Mouse (Mus musculus): ENCODE measurements around the gene Unc13a. TPM values are rescaled to one million over a fixed set of nuclear protein-coding genes. Genes with fewer than 3 reads are reported as not detected.
A peak's percentile ranks its signal among the peaks of the same experiment; 100 is the strongest.

The Unc13a gene
- polyA plus RNA-seq (2012; fragmentation: generic; extraction: Trizol): 1.5 TPM
- long read RNA-seq, experiment 1: 0 reads
- long read RNA-seq, experiment 2: 0 reads

- H3K27me3 ChIP-seq (ENCODE audit: control insufficient read depth, insufficient read depth, insufficient read length): no peaks in the 10 kb centered on the region
- H3K36me3 ChIP-seq (ENCODE audit: control insufficient read depth, insufficient read depth): no peaks in the 10 kb centered on the region
- H3K79me3 ChIP-seq (ENCODE audit: low read depth): no peaks in the 10 kb centered on the region
- H3K79me2 ChIP-seq (ENCODE audit: control insufficient read depth, insufficient read depth): no peaks in the 10 kb centered on the region
- no peak for TF ChIP-seq FOSL1 (IDR thresholded peaks at IDR 0.05; ENCODE audit: insufficient read depth, low read length, poor library complexity, severe bottlenecking)
- TF ChIP-seq MYOD1 (IDR thresholded peaks at IDR 0.05; ENCODE audit: control insufficient read depth, insufficient read length, low read depth): no peak
- peak; percentile 26 for TF ChIP-seq USF1 (IDR thresholded peaks at IDR 0.05; ENCODE audit: low read depth)
- no peak for TF ChIP-seq MYOG (IDR thresholded peaks at IDR 0.05; ENCODE audit: control insufficient read depth, extremely low read depth, insufficient read length)
- no peak for TF ChIP-seq CEBPB (IDR thresholded peaks at IDR 0.05; ENCODE audit: low read depth)
- TF ChIP-seq CTCF (IDR thresholded peaks at IDR 0.05; ENCODE audit: control insufficient read depth, insufficient read depth, insufficient read length): no peak
- peak; percentile 37 for TF ChIP-seq MAX (IDR thresholded peaks at IDR 0.05)
- H3K4me3 ChIP-seq (ENCODE audit: insufficient read depth, poor library complexity, severe bottlenecking): peak within 1 kb of the TSS; percentile 32
- H3ac ChIP-seq (ENCODE audit: control insufficient read depth, insufficient read length, low read depth): peak within 1 kb of the TSS; percentile 1
These were observed at the start of gene Unc13a for GRCm38 (mm10) chr8:71671549-71671965. TSS of gene Unc13a (minus strand) at chr8:71671757.

GRCm38 (mm10) chr8:71719928-71720457 lies 48.4 kb upstream of the Unc13a start:
- Histone ChIP-seq H3K79me3 (ENCODE audit: low read depth) (no peaks in the 10 kb centered on the region), H3K4me3 (ENCODE audit: insufficient read depth, poor library complexity, severe bottlenecking) (no peak overlapping the region), H3K36me3 (ENCODE audit: control insufficient read depth, insufficient read depth) (no peaks in the 10 kb centered on the region), H3K27me3 (ENCODE audit: control insufficient read depth, insufficient read depth, insufficient read length) (peaks cover 70% of the 10 kb centered on the region), H3K79me2 (ENCODE audit: control insufficient read depth, insufficient read depth) (no peaks in the 10 kb centered on the region), H3ac (ENCODE audit: control insufficient read depth, insufficient read length, low read depth) (no peak overlapping the region)
- no peak for TF ChIP-seq MAX (IDR thresholded peaks at IDR 0.05)

DNA sequence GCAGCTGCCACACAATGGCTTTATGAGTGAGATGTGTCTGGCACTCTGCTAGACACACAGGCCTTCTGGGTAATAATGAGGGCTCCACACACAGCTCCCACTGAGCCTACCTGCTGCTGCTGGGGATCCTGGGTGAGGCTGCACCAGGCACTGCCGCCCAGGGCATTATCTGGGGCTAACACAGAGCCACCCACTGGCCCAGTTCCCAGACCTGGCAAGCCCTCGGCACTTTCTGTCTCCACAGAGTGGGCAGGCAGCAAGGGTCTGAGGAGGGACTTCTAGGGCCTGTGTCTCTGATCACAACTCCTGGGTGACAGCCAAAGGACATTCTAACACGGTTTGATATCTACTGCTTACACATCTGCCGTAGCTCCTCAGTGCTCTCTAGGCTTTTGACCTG lies 47.7 kb upstream of the Unc13a start:
- peaks cover 71% of the 10 kb centered on the region for H3K27me3 ChIP-seq (ENCODE audit: control insufficient read depth, insufficient read depth, insufficient read length)
- no peaks in the 10 kb centered on the region for H3K36me3 ChIP-seq (ENCODE audit: control insufficient read depth, insufficient read depth)
- H3K4me3 ChIP-seq (ENCODE audit: insufficient read depth, poor library complexity, severe bottlenecking): no peak overlapping the region
- TF ChIP-seq CEBPB (IDR thresholded peaks at IDR 0.05; ENCODE audit: low read depth) (no peak), MYOD1 (IDR thresholded peaks at IDR 0.05; ENCODE audit: control insufficient read depth, insufficient read length, low read depth) (no peak), MYOG (IDR thresholded peaks at IDR 0.05; ENCODE audit: control insufficient read depth, extremely low read depth, insufficient read length) (no peak), USF1 (IDR thresholded peaks at IDR 0.05; ENCODE audit: low read depth) (no peak), FOSL1 (IDR thresholded peaks at IDR 0.05; ENCODE audit: insufficient read depth, low read length, poor library complexity, severe bottlenecking) (no peak), CTCF (IDR thresholded peaks at IDR 0.05; ENCODE audit: control insufficient read depth, insufficient read depth, insufficient read length) (no peak), MAX (IDR thresholded peaks at IDR 0.05) (no peak)
- no peak overlapping the region for H3ac ChIP-seq (ENCODE audit: control insufficient read depth, insufficient read length, low read depth)
- no peaks in the 10 kb centered on the region for H3K79me3 ChIP-seq (ENCODE audit: low read depth)
- no peaks in the 10 kb centered on the region for H3K79me2 ChIP-seq (ENCODE audit: control insufficient read depth, insufficient read depth)

GRCm38 (mm10) chr8:71718252-71718651 lies 46.7 kb upstream of the Unc13a start:
- TF ChIP-seq FOSL1 (IDR thresholded peaks at IDR 0.05; ENCODE audit: insufficient read depth, low read length, poor library complexity, severe bottlenecking): no peak
- TF ChIP-seq MYOD1 (IDR thresholded peaks at IDR 0.05; ENCODE audit: control insufficient read depth, insufficient read length, low read depth): no peak
- TF ChIP-seq MAX (IDR thresholded peaks at IDR 0.05): no peak
- TF ChIP-seq CTCF (IDR thresholded peaks at IDR 0.05; ENCODE audit: control insufficient read depth, insufficient read depth, insufficient read length): no peak
- TF ChIP-seq CEBPB (IDR thresholded peaks at IDR 0.05; ENCODE audit: low read depth): no peak
- TF ChIP-seq MYOG (IDR thresholded peaks at IDR 0.05; ENCODE audit: control insufficient read depth, extremely low read depth, insufficient read length): no peak
- TF ChIP-seq USF1 (IDR thresholded peaks at IDR 0.05; ENCODE audit: low read depth): no peak
- peaks cover 71% of the 10 kb centered on the region for H3K27me3 ChIP-seq (ENCODE audit: control insufficient read depth, insufficient read depth, insufficient read length)
- no peak overlapping the region for H3K4me3 ChIP-seq (ENCODE audit: insufficient read depth, poor library complexity, severe bottlenecking)
- H3K36me3 ChIP-seq (ENCODE audit: control insufficient read depth, insufficient read depth): no peaks in the 10 kb centered on the region
- no peaks in the 10 kb centered on the region for H3K79me3 ChIP-seq (ENCODE audit: low read depth)
- no peaks in the 10 kb centered on the region for H3K79me2 ChIP-seq (ENCODE audit: control insufficient read depth, insufficient read depth)
- no peak overlapping the region for H3ac ChIP-seq (ENCODE audit: control insufficient read depth, insufficient read length, low read depth)

GRCm38 (mm10) chr8:71717096-71717495 lies 45.5 kb upstream of the Unc13a start:
- TF ChIP-seq MYOD1 (IDR thresholded peaks at IDR 0.05; ENCODE audit: control insufficient read depth, insufficient read length, low read depth) (no peak), CTCF (IDR thresholded peaks at IDR 0.05; ENCODE audit: control insufficient read depth, insufficient read depth, insufficient read length) (no peak), MAX (IDR thresholded peaks at IDR 0.05) (no peak), USF1 (IDR thresholded peaks at IDR 0.05; ENCODE audit: low read depth) (no peak), MYOG (IDR thresholded peaks at IDR 0.05; ENCODE audit: control insufficient read depth, extremely low read depth, insufficient read length) (no peak), CEBPB (IDR thresholded peaks at IDR 0.05; ENCODE audit: low read depth) (no peak), FOSL1 (IDR thresholded peaks at IDR 0.05; ENCODE audit: insufficient read depth, low read length, poor library complexity, severe bottlenecking) (no peak)
- Histone ChIP-seq H3K79me2 (ENCODE audit: control insufficient read depth, insufficient read depth) (no peaks in the 10 kb centered on the region), H3ac (ENCODE audit: control insufficient read depth, insufficient read length, low read depth) (no peak overlapping the region), H3K79me3 (ENCODE audit: low read depth) (no peaks in the 10 kb centered on the region), H3K36me3 (ENCODE audit: control insufficient read depth, insufficient read depth) (no peaks in the 10 kb centered on the region), H3K27me3 (ENCODE audit: control insufficient read depth, insufficient read depth, insufficient read length) (peaks cover 69% of the 10 kb centered on the region), H3K4me3 (ENCODE audit: insufficient read depth, poor library complexity, severe bottlenecking) (no peak overlapping the region)

GRCm38 (mm10) chr8:71716561-71717053 lies 45.0 kb upstream of the Unc13a start:
- Histone ChIP-seq H3K4me3 (ENCODE audit: insufficient read depth, poor library complexity, severe bottlenecking) (no peak overlapping the region), H3ac (ENCODE audit: control insufficient read depth, insufficient read length, low read depth) (no peak overlapping the region), H3K27me3 (ENCODE audit: control insufficient read depth, insufficient read depth, insufficient read length) (peaks cover 69% of the 10 kb centered on the region), H3K79me2 (ENCODE audit: control insufficient read depth, insufficient read depth) (no peaks in the 10 kb centered on the region), H3K36me3 (ENCODE audit: control insufficient read depth, insufficient read depth) (no peaks in the 10 kb centered on the region), H3K79me3 (ENCODE audit: low read depth) (no peaks in the 10 kb centered on the region)
- TF ChIP-seq FOSL1 (IDR thresholded peaks at IDR 0.05; ENCODE audit: insufficient read depth, low read length, poor library complexity, severe bottlenecking) (no peak), CEBPB (IDR thresholded peaks at IDR 0.05; ENCODE audit: low read depth) (no peak)
